Mouse (Mus musculus) kidney, embryonic 15.5 days (tissue): ENCODE results near the gene Elmo3. TPM values are rescaled to one million over a fixed set of nuclear protein-coding genes. Genes with fewer than 3 reads are reported as not detected.
A peak's percentile ranks its signal among the peaks of the same experiment; 100 is the strongest.

Experiments
- ATAC-seq: fragments of 200-750 bp; cut with Nextera tagmentation; replicated peaks from 2 replicates; pipeline ENCODE4 v1.8.0; 2017; ENCODE audit warnings: moderate TSS enrichment; ENCODE audit not compliant: low FRiP score
- H3K27ac ChIP-seq: fragments of 300-500 bp; sonication (generic); 2 replicates; pipeline ENCODE4 v1.5.1; 2015; ENCODE audit warnings: mild to moderate bottlenecking, inconsistent platforms
- H3K27me3 ChIP-seq: fragments of 300-500 bp; sonication (generic); 2 replicates; pipeline ENCODE4 v1.6.1; 2015; ENCODE audit warnings: inconsistent platforms
- H3K36me3 ChIP-seq: fragments of 300-500 bp; sonication (generic); 2 replicates; pipeline ENCODE4 v1.6.1; 2015; ENCODE audit warnings: inconsistent platforms
- H3K4me1 ChIP-seq: fragments of 300-500 bp; sonication (generic); 2 replicates; pipeline ENCODE4 v1.6.1; 2015; ENCODE audit warnings: inconsistent platforms
- H3K4me2 ChIP-seq: fragments of 300-500 bp; sonication (generic); 2 replicates; pipeline ENCODE4 v1.6.1; 2015; ENCODE audit warnings: moderate library complexity, mild to moderate bottlenecking, inconsistent platforms
- H3K4me3 ChIP-seq: fragments of 300-500 bp; sonication (generic); replicated peaks from 2 replicates; pipeline ENCODE4 v1.5.1; 2015; ENCODE audit warnings: mild to moderate bottlenecking, inconsistent platforms
- H3K9ac ChIP-seq: fragments of 300-500 bp; sonication (generic); 2 replicates; pipeline ENCODE4 v1.6.1; 2015; ENCODE audit warnings: mild to moderate bottlenecking, inconsistent platforms
- H3K9me3 ChIP-seq: fragments of 300-500 bp; sonication (generic); replicated peaks from 2 replicates; pipeline ENCODE4 v1.6.1; 2016; ENCODE audit warnings: inconsistent platforms
- WGBS: fragments of 180-500 bp; shearing (Covaris S2); methylation state at CpG from one replicate; pipeline ENCODE4 v1.1.7; 2015; ENCODE audit warnings: mixed read lengths; 5-methylcytosine and 5-hydroxymethylcytosine counted together
- polyA plus RNA-seq: library from polyadenylated mRNA; unstranded; fragments of >200 nt; fragmentation: Nextera tagmentation; extraction: Ambion mirVana; gene quantifications from 2 replicates; pipeline ENCODE4 v1.2.1, GENCODE M21; 2015

Elmo3 gene
- polyA plus RNA-seq, 1 experiment from 2014 or later: 11.5 TPM

DNA sequence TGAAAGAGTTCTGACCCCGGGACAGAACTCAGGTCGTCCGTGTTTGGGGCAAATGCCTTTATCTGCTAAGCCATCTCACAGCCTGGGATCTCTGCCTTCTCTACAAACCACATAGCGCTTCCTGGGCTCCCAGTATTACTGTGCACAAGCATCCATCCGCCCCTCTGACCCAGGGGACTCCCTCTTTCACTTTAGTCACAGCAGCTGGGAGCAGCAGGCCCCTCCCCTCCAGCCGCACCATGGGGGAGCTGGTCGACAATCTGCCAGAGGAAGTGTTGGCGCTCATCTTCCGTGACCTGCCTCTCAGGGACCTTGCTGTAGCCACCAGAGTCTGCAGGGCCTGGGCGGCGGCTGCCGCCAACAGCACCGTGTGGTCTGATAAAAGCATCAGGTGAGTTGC is 38.6 kb upstream of the Elmo3 start:
- no peak overlapping the region for H3K4me2 ChIP-seq
- H3K27ac ChIP-seq: no peak overlapping the region
- H3K4me1 ChIP-seq: peaks cover 51% of the 10 kb centered on the region
- ATAC-seq: no peak
- no peak overlapping the region for H3K4me3 ChIP-seq
- no peaks in the 10 kb centered on the region for H3K9me3 ChIP-seq
- H3K36me3 ChIP-seq: no peaks in the 10 kb centered on the region
- WGBS: 22% methylated on average over 13 of the region's 13 CpGs
- peaks cover 90% of the 10 kb centered on the region for H3K27me3 ChIP-seq
- H3K9ac ChIP-seq: no peak overlapping the region

DNA sequence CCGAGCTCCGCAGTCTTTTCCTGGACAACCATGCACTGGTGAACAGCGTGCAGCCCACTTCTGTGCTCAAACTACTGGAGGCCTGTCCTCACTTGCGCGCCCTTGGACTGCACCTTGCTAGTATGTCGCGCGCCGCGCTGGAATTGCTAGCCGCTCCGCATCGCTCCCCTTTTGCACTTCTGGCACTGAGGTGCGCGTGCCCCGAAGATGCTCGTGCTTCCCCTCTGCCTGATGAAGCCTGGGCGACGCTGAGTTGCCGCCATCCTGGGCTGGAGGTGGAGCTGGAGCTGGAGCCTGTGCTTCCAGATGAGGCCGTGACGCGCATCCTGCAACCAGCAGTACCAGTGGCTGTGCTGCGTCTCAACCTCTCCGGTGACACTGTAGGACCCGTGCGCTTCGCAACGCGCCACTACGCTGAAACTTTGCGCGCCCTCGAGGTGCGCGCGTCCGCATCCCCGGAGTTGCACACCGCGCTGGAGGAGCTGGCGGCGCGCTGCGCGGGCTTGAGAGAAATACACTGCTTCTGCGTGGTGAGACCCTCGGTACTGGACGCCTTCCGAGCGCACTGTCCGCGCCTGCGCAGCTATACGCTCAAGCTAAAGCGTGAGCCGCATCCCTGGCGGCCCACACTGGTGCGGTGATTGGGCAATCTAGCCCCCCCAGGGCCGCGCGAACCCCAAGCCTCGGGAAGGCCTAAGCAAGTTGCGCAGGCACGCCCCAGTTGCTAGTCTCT is 36.9 kb upstream of the Elmo3 start:
- ATAC-seq: peak; percentile 43
- no peaks in the 10 kb centered on the region for H3K36me3 ChIP-seq
- H3K4me3 ChIP-seq: peak overlapping the region; percentile 53
- H3K9ac ChIP-seq: peak overlapping the region; percentile 22; the same call in 1 of the 2 replicates
- peak overlapping the region; percentile 92 for H3K4me2 ChIP-seq
- H3K4me1 ChIP-seq: peaks cover 51% of the 10 kb centered on the region
- under 1% methylated on average over 65 of the region's 65 CpGs for WGBS
- no peaks in the 10 kb centered on the region for H3K9me3 ChIP-seq
- H3K27me3 ChIP-seq: peaks cover 94% of the 10 kb centered on the region
- no peak overlapping the region for H3K27ac ChIP-seq

DNA sequence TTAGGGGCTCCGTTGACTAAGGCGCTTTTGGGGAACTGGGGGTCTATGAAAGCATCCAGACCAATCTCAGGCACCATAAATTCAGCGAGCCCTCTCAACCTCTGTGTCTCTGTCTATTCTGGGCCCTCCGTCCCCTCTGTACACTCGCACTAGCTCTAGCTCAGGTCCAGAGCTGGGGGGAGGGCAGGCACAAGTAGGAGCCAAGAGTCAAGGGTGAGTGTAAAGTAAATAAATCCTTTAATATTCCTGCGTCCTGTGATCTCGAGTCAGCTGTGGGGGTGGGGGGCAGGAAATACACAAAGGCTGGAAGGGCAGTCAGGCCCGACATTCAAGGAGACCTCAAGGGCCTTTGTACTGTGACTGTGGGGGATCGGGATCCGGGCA is 36.3 kb upstream of the Elmo3 start:
- Histone ChIP-seq H3K4me2 (peak overlapping the region; percentile 92), H3K36me3 (no peaks in the 10 kb centered on the region), H3K4me1 (peaks cover 47% of the 10 kb centered on the region), H3K27ac (no peak overlapping the region), H3K9me3 (no peaks in the 10 kb centered on the region), H3K27me3 (peaks cover 96% of the 10 kb centered on the region), H3K4me3 (peak overlapping the region; percentile 53), H3K9ac (peak overlapping the region; percentile 35; the same call in 1 of the 2 replicates)
- 2% methylated on average over 10 of the region's 10 CpGs for WGBS
- ATAC-seq: no peak

DNA sequence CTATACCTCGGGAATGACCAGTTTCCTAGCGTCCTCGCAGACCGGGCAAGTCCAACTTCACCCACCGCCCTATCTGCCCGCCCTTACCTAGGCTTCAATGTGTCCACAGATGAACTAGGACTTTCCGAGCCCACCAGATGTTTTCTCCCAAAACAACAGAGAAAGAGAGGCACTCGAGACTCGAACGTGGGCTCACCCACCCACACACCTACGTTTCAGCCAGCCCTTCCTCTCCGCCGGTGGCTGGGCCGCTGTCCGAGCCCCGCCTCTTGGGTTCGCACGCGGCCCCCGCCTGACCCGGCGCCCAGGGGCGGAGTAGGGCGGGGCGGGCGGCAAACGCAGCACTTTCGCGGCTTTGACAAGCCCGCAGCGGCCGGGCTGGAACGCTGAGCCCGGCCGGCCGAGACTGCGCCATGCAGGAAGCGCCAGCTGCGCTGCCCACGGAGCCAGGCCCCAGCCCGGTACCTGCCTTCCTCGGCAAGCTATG is 35.9 kb upstream of the Elmo3 start, which contains the start of gene Hsf4:
Gene Hsf4, plus strand, starts transcription at position 341 of the 487 bp plus-strand sequence.
- Histone ChIP-seq H3K4me3 (peak within 1 kb of the TSS; percentile 53), H3K9me3 (no peaks in the 10 kb centered on the region), H3K4me2 (peak within 1 kb of the TSS; percentile 92), H3K4me1 (peaks cover 46% of the 10 kb centered on the region), H3K36me3 (no peaks in the 10 kb centered on the region), H3K27me3 (peaks cover 99% of the 10 kb centered on the region), H3K27ac (no peak within 1 kb of the TSS), H3K9ac (peak within 1 kb of the TSS; percentile 35; the same call in 1 of the 2 replicates)
- ATAC-seq: 0 out of 2 replicates have a peak, but pooled peaks have one; percentile 9
- WGBS: under 1% methylated on average over 42 of the region's 42 CpGs

DNA sequence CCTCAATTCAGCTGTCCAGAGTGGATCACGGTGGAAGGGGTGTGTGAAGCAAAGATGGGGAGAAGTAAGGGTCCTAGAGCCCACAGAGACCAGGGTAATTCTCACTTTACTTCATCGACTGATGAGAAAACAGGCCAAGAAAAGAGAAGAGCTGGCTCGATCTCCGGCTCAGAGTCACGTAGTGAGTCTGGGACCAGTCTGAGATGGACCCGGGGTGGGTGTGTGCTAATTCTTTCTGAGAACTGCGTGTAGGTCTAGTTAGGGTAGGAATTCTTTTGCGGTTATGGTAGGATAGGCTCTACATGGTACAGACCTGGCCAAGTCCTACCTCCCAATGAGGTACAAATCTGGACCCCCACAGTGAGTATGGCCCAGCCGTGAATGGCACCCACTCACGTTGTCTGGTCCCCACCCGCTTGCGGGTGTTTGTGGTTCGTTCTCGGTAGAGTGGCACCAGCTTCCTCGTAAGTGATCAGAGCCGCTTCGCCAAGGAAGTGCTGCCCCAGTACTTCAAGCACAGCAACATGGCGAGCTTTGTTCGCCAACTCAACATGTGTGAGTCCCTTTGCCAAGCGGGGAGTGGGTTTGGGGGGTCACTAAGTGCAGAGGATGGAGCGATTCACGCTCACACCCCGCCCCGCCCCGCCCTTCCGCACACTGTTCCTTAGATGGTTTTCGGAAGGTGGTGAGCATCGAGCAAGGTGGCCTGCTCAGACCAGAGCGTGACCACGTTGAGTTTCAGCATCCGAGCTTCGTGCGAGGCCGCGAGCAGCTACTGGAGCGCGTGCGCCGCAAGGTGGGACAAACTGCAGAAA is 35.1 kb upstream of the Elmo3 start:
- Histone ChIP-seq H3K9me3 (no peaks in the 10 kb centered on the region), H3K27ac (no peak overlapping the region), H3K27me3 (peaks cover 100% of the 10 kb centered on the region), H3K4me3 (peak overlapping the region; percentile 53), H3K9ac (no peak overlapping the region), H3K4me2 (peak overlapping the region; percentile 92), H3K36me3 (no peaks in the 10 kb centered on the region), H3K4me1 (peaks cover 40% of the 10 kb centered on the region)
- 1% methylated on average over 39 of the region's 39 CpGs for WGBS
- no peak for ATAC-seq

DNA sequence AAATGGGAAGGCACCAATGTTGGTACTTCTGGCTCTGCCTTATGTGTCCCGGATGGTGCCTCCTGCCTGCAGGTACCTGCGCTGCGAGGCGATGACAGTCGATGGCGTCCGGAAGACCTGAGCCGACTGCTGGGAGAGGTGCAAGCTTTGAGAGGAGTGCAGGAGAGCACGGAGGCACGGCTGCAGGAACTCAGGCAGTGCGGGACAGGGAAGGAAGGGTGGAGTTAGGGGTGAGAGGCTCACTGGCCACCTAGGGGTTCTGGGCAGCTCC is 34.5 kb upstream of the Elmo3 start:
- Histone ChIP-seq H3K4me2 (peak overlapping the region; percentile 92; the same call in 1 of the 2 replicates), H3K9me3 (no peaks in the 10 kb centered on the region), H3K9ac (no peak overlapping the region), H3K4me1 (peaks cover 43% of the 10 kb centered on the region), H3K27me3 (peaks cover 100% of the 10 kb centered on the region), H3K27ac (no peak overlapping the region), H3K36me3 (no peaks in the 10 kb centered on the region), H3K4me3 (peak overlapping the region; percentile 13; the same call in 1 of the 2 replicates)
- WGBS: under 1% methylated on average over 11 of the region's 11 CpGs
- no peak for ATAC-seq

DNA sequence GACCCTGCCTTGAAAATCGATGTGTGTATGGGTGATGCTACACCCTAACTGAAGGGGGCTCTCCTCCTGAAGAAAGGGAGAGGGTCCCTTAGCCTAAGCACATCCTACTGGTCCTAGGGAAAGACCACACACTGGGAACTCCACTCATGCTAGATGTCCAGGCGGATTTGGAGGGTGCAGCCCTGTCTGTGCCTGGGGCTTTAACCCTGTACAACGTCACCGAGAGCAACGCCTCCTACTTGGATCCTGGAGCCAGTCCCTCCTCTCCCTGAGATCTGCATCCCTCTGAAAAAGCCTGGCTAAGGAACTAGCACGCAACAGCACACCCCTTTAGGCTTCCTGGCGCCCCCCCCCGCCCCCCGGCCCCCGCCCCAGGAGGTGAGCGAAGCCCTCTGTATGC is 30.0 kb upstream of the Elmo3 start:
- no peaks in the 10 kb centered on the region for H3K9me3 ChIP-seq
- no peak overlapping the region for H3K27ac ChIP-seq
- WGBS: 4% methylated on average over 10 of the region's 11 CpGs
- 0 out of 2 replicates have a peak, but pooled peaks cover 3% of the 10 kb centered on the region for H3K36me3 ChIP-seq
- peaks cover 33% of the 10 kb centered on the region for H3K4me1 ChIP-seq
- H3K4me2 ChIP-seq: peak overlapping the region; percentile 71
- no peak overlapping the region for H3K9ac ChIP-seq
- no peak overlapping the region; the same call in 1 of the 2 replicates for H3K4me3 ChIP-seq
- no peak for ATAC-seq
- H3K27me3 ChIP-seq: peaks cover 100% of the 10 kb centered on the region

DNA sequence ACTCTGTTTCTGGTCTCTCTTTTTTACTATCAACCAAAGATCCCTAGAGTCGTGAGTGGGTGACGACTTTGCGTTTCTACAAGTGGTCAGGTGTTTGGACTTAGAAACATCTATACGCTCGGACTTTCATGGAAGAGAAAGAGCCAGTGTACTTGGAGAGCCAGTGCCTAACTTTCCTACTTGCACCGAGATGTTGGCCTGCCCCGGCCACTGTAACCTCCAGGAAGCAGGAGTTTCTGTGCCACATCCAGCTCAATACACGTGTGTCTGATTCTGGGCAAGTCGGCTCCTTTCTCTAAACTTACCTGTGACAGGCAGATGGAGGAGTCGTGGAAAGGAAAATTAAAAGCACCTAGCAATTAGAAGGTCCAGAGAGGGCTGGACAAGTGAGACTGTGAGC is 29.6 kb upstream of the Elmo3 start, which contains the start of gene Nol3:
Gene Nol3, plus strand, starts transcription at position 301 of the 400 bp plus-strand sequence.
- no peak for ATAC-seq
- H3K4me1 ChIP-seq: peaks cover 29% of the 10 kb centered on the region
- no peaks in the 10 kb centered on the region for H3K9me3 ChIP-seq
- H3K9ac ChIP-seq: no peak within 1 kb of the TSS
- peak within 1 kb of the TSS; percentile 71 for H3K4me2 ChIP-seq
- 2% methylated on average over 10 of the region's 10 CpGs for WGBS
- H3K4me3 ChIP-seq: peak within 1 kb of the TSS; percentile 42
- no peak within 1 kb of the TSS for H3K27ac ChIP-seq
- H3K36me3 ChIP-seq: 0 out of 2 replicates have a peak, but pooled peaks cover 3% of the 10 kb centered on the region
- H3K27me3 ChIP-seq: peaks cover 99% of the 10 kb centered on the region

DNA sequence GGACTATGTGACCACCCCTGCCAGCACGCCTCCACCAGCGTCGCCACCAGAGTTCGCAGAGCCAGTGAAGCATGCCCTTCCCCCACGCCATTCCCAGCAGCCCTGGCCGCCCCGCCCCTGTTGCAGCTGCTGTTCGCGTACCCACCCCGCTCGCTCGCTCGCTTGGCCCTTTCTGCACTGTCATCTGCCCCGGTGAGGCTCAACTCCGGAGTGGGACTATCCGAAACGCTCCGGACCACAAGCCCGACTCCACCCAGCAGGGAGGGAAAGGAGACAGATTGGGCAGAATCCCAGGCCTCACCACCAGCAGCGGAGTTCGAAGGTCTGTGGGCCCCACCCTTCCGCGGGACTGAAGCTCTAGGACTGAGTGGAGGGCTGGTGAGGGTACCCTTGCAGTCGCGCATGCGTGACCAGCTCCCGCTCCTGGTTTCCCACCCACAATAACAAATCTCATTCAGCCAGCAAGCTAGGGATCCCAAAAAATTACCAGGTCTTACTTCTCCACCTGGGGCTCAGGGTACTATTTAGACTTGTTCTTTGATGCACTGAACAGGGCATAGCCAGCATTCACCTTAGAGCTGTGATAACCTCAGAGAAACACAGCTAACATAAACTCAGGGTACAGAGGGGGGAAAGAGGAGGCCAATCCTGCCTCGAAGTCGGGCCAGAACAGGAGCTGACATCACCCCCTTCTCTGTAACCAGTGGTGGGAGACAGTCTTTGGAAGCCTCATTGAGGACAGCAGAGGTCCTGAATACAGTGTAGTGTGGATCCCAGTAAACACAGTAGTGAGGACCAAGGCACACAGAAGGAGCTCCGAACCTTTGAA is 28.9 kb upstream of the Elmo3 start:
- H3K9ac ChIP-seq: no peak overlapping the region
- WGBS: 3% methylated on average over 30 of the region's 30 CpGs
- peak overlapping the region; percentile 42 for H3K4me3 ChIP-seq
- peaks cover 95% of the 10 kb centered on the region for H3K27me3 ChIP-seq
- H3K36me3 ChIP-seq: 0 out of 2 replicates have a peak, but pooled peaks cover 6% of the 10 kb centered on the region
- H3K27ac ChIP-seq: no peak overlapping the region
- H3K4me1 ChIP-seq: peaks cover 27% of the 10 kb centered on the region
- peak overlapping the region; percentile 71 for H3K4me2 ChIP-seq
- peak; percentile 62; the same call in 1 of the 2 replicates for ATAC-seq
- no peaks in the 10 kb centered on the region for H3K9me3 ChIP-seq

DNA sequence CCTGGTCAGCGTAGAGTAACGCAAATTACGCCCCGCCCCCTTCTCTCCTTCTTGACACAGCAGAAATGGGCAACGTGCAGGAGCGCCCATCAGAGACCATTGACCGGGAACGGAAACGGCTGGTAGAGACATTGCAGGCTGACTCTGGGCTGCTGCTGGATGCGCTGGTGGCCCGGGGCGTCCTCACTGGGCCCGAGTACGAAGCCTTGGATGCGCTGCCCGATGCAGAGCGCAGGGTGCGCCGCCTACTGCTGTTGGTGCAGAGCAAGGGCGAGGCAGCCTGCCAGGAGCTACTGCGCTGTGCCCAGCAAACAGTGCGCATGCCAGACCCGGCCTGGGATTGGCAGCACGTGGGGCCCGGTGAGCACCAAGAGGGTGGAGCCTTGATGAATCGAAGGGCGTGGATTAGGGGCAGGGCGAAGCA is 26.5 kb upstream of the Elmo3 start:
- H3K4me1 ChIP-seq: peaks cover 27% of the 10 kb centered on the region
- WGBS: 2% methylated on average over 28 of the region's 28 CpGs
- H3K4me2 ChIP-seq: peak overlapping the region; percentile 52
- peak; percentile 55; the same call in 1 of the 2 replicates for ATAC-seq
- peaks cover 12% of the 10 kb centered on the region; the same call in 1 of the 2 replicates for H3K36me3 ChIP-seq
- H3K27me3 ChIP-seq: peaks cover 71% of the 10 kb centered on the region
- H3K9ac ChIP-seq: no peak overlapping the region
- H3K4me3 ChIP-seq: peak overlapping the region; percentile 26
- no peaks in the 10 kb centered on the region for H3K9me3 ChIP-seq
- H3K27ac ChIP-seq: no peak overlapping the region

DNA sequence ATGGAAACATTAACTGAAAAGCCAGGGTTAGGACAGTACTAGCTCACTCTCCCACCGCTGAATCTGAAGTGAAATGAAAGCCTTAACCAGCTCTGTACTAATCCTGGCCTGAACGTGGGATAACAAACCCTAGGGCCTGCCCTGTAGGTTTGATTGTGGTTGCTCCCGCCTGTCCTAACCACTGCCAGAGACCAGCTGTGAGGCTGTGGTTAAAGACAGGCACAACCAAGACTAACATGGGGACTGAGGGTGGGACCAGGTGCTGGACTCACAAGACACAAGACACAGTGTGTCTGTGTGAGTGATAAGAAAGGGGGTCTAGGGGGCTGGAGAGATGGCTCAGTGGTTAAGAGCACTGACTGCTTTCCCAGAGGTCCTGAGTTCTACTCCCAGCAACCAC is 24.8 kb upstream of the Elmo3 start:
- Histone ChIP-seq H3K36me3 (peaks cover 12% of the 10 kb centered on the region), H3K9ac (no peak overlapping the region), H3K4me2 (no peak overlapping the region), H3K27ac (no peak overlapping the region), H3K4me1 (peaks cover 23% of the 10 kb centered on the region), H3K4me3 (no peak overlapping the region), H3K27me3 (peaks cover 55% of the 10 kb centered on the region), H3K9me3 (no peaks in the 10 kb centered on the region)
- no peak for ATAC-seq
- WGBS: 73% methylated on average over 3 of the region's 3 CpGs
